Mouse (Mus musculus) forebrain, postnatal 0 days (tissue): ENCODE measurements around the gene Wwox. TPM values are rescaled to one million over a fixed set of nuclear protein-coding genes. Genes with fewer than 3 reads are reported as not detected.

Source experiments
- ATAC-seq: fragments of 200-750 bp; cut with Nextera tagmentation; 2 replicates; pipeline ENCODE4 v1.8.0; 2017; ENCODE audit warnings: mild to moderate bottlenecking, moderate library complexity
- DNase-seq: peaks from one replicate; pipeline ENCODE4 v3.0.0-alpha.2; 2015
- H3K27ac ChIP-seq: fragments of 300-500 bp; sonication (generic); 2 replicates; pipeline ENCODE4 v1.5.1; 2014; ENCODE audit warnings: low read depth, mild to moderate bottlenecking, antibody characterized with exemption, low read length, moderate library complexity, mixed read lengths
- H3K27me3 ChIP-seq: fragments of 300-500 bp; sonication (generic); 2 replicates; pipeline ENCODE4 v1.6.1; 2014; ENCODE audit warnings: mild to moderate bottlenecking, low read length, mixed read lengths; ENCODE audit not compliant: insufficient read depth
- H3K36me3 ChIP-seq: fragments of 300-500 bp; sonication (generic); 2 replicates; pipeline ENCODE4 v1.6.1; 2014; ENCODE audit warnings: mild to moderate bottlenecking, moderate library complexity; ENCODE audit not compliant: insufficient read depth
- H3K4me1 ChIP-seq: fragments of 300-500 bp; sonication (generic); 2 replicates; pipeline ENCODE4 v1.6.1; 2014; ENCODE audit warnings: antibody characterized with exemption; ENCODE audit not compliant: insufficient read depth
- H3K4me2 ChIP-seq: fragments of 300-500 bp; sonication (generic); 2 replicates; pipeline ENCODE4 v1.6.1; 2014; ENCODE audit warnings: low read depth, mild to moderate bottlenecking, moderate library complexity
- H3K4me3 ChIP-seq: fragments of 300-500 bp; sonication (generic); 2 replicates; pipeline ENCODE4 v1.5.1; 2014; ENCODE audit warnings: low read depth, low read length, mixed read lengths
- H3K9ac ChIP-seq: fragments of 300-500 bp; sonication (generic); 2 replicates; pipeline ENCODE4 v1.6.1; 2014; ENCODE audit warnings: mild to moderate bottlenecking
- H3K9me3 ChIP-seq: fragments of 300-500 bp; sonication (generic); 2 replicates; pipeline ENCODE4 v1.6.1; 2016; ENCODE audit warnings: low read length
- CTCF ChIP-seq: sonication (generic); IDR thresholded peaks from 2 replicates; pipeline ENCODE4 v1.5.1; 2016; ENCODE audit warnings: antibody characterized with exemption, control low read depth, low read depth
- WGBS: fragments of 180-500 bp; shearing (Covaris S2); extraction: QIAGEN DNeasy Blood & Tissue Kit; methylation state at CpG from one replicate; pipeline ENCODE4 v1.1.7; 2014; 5-methylcytosine and 5-hydroxymethylcytosine counted together
- polyA plus RNA-seq: library from polyadenylated mRNA; unstranded; fragments of >200 nt; fragmentation: Nextera tagmentation; extraction: Ambion mirVana; gene quantifications from 2 replicates; pipeline ENCODE4 v1.2.1, GENCODE M21; 2015
- total RNA-seq: library from RNA; depleted of rRNA; stranded (reverse); fragments of >200 nt; gene quantifications from 2 replicates; pipeline ENCODE4 v1.2.3, GENCODE M21; 2014

Gene Wwox
- total and polyA plus RNA-seq, 2 experiments from 2014 or later, result 13.2 to 17.3 TPM

DNA sequence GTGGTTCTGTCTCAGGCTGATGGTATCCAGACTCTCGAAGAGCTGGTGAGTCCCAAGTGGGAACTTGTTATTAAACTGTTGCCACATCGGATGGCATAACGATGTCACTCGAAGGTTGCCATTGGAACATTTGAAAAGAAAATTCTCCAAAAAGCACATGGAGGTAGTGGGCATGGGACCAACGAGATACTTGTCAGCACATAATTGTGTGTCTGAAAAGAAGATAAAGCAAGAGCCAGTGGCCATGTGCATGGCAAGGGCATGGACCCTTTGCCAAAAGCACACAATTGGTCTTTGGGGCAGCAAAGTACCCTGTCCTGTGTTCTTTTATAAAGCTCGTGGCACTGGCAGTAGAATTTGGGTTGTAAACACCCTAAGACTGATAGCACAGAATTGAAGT, 909.2 kb downstream of the Wwox start:
- Histone ChIP-seq H3K9me3 (no peaks in the 10 kb centered on the region), H3K9ac (no peak overlapping the region), H3K27me3 (no peaks in the 10 kb centered on the region), H3K36me3 (no peaks in the 10 kb centered on the region), H3K4me2 (no peak overlapping the region), H3K4me3 (no peak overlapping the region), H3K27ac (no peak overlapping the region), H3K4me1 (no peaks in the 10 kb centered on the region)
- no peak for TF ChIP-seq CTCF
- DNase-seq (no peak), ATAC-seq (no peak)
- WGBS, result 28% methylated on average over 6 of the region's 6 CpGs

DNA sequence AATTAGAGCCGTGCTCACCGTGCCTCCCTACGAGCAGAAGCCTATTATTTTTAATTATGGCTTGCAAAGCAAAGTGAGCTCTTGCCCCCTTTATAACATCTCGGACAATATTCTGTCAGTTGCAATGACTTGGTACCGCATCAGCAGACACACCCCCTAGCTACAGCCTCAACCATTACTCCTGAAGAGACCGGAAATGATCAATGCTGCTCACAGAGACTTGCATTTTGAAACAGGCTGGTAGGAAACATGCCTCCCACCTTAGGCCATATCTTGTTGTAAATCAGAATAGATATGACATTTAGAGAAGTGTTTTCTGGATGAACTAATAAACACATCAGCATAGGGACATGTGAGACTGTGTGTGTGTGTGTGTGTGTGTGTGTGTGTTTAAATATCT, 911.3 kb downstream of the Wwox start:
- ATAC-seq (no peak), DNase-seq (no peak)
- H3K27me3 ChIP-seq, result no peaks in the 10 kb centered on the region
- H3K9ac ChIP-seq, result no peak overlapping the region
- no peak overlapping the region for H3K4me3 ChIP-seq
- TF ChIP-seq CTCF, result no peak
- H3K9me3 ChIP-seq, result 0 out of 2 replicates have a peak, but pooled peaks cover 4% of the 10 kb centered on the region
- H3K4me2 ChIP-seq, result no peak overlapping the region
- H3K4me1 ChIP-seq, result no peaks in the 10 kb centered on the region
- WGBS, result 73% methylated on average over 6 of the region's 6 CpGs
- H3K36me3 ChIP-seq, result no peaks in the 10 kb centered on the region
- H3K27ac ChIP-seq, result no peak overlapping the region

DNA sequence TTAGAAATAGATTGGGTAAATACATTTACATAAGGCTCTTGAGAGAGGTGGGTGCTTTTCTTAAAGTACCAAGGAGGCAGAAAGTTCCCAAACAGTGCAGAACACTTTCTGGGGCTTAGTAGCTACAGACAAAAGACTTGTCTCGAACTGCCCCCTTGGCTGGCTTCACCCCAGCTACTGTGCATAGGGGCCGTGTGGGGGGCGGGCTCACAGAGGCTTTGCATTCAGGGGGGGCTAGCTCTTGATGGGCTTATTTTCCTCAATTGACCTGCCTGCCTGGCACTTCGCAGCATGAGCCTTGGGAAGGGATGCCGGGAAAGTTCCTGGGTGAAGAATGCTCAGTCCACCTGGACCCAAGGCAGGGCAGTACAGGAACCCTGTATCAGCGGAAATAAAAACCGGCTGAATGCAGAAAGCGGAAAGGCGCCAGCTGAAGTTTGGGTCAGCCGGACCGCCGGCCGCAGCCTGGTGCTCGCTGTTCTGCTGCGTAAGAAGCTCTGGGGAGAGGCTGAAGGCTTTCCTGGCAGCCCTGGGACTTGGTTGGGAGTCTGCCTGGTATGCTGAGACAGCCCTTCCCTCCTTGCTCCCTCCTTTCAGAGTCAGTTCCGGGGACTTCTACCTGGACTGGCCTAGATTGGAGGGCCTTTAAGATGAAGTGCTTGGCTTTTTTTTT, 918.3 kb downstream of the Wwox start:
- Histone ChIP-seq H3K4me1 (no peaks in the 10 kb centered on the region), H3K27me3 (no peaks in the 10 kb centered on the region), H3K36me3 (no peaks in the 10 kb centered on the region), H3K9me3 (0 out of 2 replicates have a peak, but pooled peaks cover 4% of the 10 kb centered on the region), H3K4me3 (no peak overlapping the region), H3K4me2 (peak overlapping the region; percentile 21), H3K27ac (no peak overlapping the region), H3K9ac (no peak overlapping the region)
- no peak for TF ChIP-seq CTCF
- ATAC-seq (no peak), DNase-seq (no peak)
- 17% methylated on average over 16 of the region's 16 CpGs for WGBS

DNA sequence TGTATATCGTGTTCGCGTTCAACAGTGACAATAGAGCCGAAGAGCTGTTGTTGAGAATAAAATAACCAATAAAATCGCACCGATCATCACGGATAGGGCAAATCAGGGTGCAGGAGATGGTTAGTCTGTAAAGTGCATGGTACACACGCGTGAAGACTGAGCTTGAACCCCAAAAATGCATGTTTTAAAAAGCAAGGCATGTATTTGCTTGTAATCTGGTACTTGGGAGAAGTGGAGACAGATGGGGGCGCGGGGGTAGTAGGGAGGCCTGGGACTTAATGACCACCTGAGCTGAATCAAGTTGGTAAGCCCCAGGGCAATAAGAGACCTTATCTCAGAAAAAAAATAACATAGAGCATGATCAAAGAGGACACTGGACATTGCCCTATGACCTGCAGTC, 919.0 kb downstream of the Wwox start:
- H3K4me1 ChIP-seq, result no peaks in the 10 kb centered on the region
- no peak overlapping the region for H3K4me3 ChIP-seq
- H3K27ac ChIP-seq, result no peak overlapping the region
- no peak overlapping the region for H3K4me2 ChIP-seq
- WGBS, result 87% methylated on average over 11 of the region's 11 CpGs
- no peak overlapping the region for H3K9ac ChIP-seq
- H3K9me3 ChIP-seq, result 0 out of 2 replicates have a peak, but pooled peaks cover 4% of the 10 kb centered on the region
- ATAC-seq (no peak), DNase-seq (no peak)
- no peak for TF ChIP-seq CTCF
- H3K36me3 ChIP-seq, result no peaks in the 10 kb centered on the region
- no peaks in the 10 kb centered on the region for H3K27me3 ChIP-seq

DNA sequence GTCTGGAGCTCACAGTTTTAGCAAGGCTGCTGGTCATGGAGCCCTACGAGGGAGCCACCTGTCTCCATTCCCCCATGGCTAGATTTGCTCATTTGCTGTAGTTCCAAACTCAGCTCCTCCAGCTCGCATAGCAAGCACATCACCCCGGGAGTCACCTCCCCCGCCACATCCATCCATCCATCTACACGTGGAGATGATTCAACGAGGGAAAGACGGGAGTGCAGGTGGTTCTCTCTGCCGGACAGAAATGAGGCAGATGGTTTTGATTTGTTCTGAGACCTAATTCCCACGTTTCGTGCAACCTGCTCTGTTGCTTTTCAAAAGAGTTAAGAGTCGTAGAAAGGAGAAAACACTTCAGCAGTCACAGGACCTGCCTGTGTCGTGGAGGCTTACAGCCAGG, 920.2 kb downstream of the Wwox start:
- WGBS, result 40% methylated on average over 12 of the region's 12 CpGs
- Histone ChIP-seq H3K27ac (no peak overlapping the region), H3K4me2 (no peak overlapping the region), H3K36me3 (no peaks in the 10 kb centered on the region), H3K27me3 (no peaks in the 10 kb centered on the region), H3K4me3 (no peak overlapping the region), H3K9ac (no peak overlapping the region), H3K4me1 (no peaks in the 10 kb centered on the region), H3K9me3 (no peaks in the 10 kb centered on the region)
- TF ChIP-seq CTCF, result no peak
- DNase-seq (no peak), ATAC-seq (no peak)

DNA sequence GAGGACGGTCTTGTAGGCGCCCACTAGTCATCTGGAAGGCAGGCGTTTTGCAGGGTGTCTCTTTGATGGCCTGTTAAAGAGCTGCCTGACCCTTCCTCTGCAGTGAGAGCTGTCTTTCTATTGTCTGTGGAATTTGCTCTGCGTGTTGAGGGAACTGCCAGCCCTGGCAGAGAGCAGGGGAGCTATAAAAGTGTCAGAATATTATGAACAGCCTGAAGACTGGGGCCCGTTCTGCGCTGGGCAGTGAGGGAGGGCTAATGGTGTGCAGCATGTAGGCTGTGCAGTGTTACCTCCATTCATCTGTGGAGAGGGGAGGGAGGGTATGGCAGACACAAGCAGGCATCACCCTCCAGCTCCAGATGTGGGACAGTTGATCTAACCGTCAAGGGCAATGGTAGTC, 923.1 kb downstream of the Wwox start:
- H3K4me3 ChIP-seq, result no peak overlapping the region

DNA sequence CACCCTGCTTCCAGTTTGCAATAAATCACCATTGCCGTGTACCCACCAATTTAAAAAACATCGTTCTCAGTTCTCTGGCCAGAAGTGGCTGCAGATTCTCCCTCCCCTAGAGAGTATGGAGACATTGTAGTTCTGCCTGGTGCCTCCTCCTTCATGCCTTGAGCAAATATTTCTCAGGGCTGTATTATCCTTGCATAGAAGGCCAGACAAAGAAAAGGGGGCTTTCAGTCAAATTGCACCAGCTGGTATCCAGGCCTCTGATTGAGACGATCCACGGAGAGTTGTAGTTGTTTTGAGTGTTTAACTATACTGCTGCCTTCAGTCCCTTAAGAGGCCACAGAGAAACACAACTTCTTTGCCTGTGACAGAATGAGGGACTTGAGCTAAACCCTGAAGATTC, 935.5 kb downstream of the Wwox start:
- Histone ChIP-seq H3K4me2 (no peak overlapping the region), H3K4me1 (no peaks in the 10 kb centered on the region), H3K27ac (peak overlapping the region; percentile 57; the same call in 1 of the 2 replicates), H3K9ac (no peak overlapping the region), H3K4me3 (no peak overlapping the region), H3K36me3 (no peaks in the 10 kb centered on the region), H3K9me3 (no peaks in the 10 kb centered on the region), H3K27me3 (no peaks in the 10 kb centered on the region)
- no peak for TF ChIP-seq CTCF
- WGBS, result 15% methylated on average over 4 of the region's 4 CpGs
- ATAC-seq (peak; percentile 42; the same call in 1 of the 2 replicates), DNase-seq (no peak)

More for the DNA sequence above, 923.1 kb downstream of the Wwox start:
- Histone ChIP-seq H3K4me1 (no peaks in the 10 kb centered on the region), H3K27me3 (no peaks in the 10 kb centered on the region), H3K27ac (no peak overlapping the region), H3K9ac (no peak overlapping the region), H3K4me2 (no peak overlapping the region), H3K36me3 (no peaks in the 10 kb centered on the region), H3K9me3 (no peaks in the 10 kb centered on the region)
- ATAC-seq (no peak), DNase-seq (no peak)
- TF ChIP-seq CTCF, result no peak
- 72% methylated on average over 7 of the region's 7 CpGs for WGBS
